Mouse (Mus musculus) heart, adult 2 months (tissue): ENCODE measurements around the gene Oxct2a.

Experiments used
- CTCF ChIP-seq: fragments of 200-600 bp; IDR thresholded peaks from 2 replicates; pipeline ENCODE4 v1.8.1; 2022; ENCODE audit warnings: antibody characterized with exemption, mild to moderate bottlenecking, moderate library complexity
- POLR2A ChIP-seq: fragments of 200-500 bp; IDR thresholded peaks from 2 replicates; pipeline ENCODE4 v1.6.1; 2011; ENCODE audit warnings: mild to moderate bottlenecking, low read depth, low read length, control low read depth; ENCODE audit not compliant: insufficient read depth

DNA sequence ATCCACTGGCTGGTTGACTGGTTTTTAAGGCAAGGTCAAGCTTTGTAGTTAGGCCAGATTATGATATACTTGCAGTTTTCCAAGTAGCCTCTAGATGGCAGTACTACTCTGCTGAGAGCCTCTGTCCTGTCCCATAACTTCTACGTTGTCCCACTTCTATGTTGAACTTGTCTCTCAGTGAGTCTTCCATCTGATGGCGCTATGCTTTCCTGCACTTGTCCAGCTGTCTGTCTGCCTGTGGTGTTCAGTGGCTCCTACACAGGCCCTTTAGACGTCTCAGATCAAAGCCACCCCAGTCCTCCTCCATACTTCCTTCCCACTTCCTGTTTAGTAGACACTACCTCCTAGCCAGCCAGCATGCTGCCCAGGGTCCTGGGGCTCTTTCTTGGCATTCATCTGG is 17.6 kb downstream of the Oxct2a start:
- TF ChIP-seq POLR2A: no peak
- TF ChIP-seq CTCF: peak; percentile 89
